Mouse (Mus musculus): ENCODE data around the gene Slc38a6.

Slc38a6 gene

GRCm38 (mm10) chr12:73286287-73287092, at the start of gene Slc38a6, which contains the start of gene Trmt5:
Gene Slc38a6 (plus strand): TSS chr12:73286779.
Gene Trmt5 (minus strand): TSS chr12:73286710.
- DNase-seq (ENCODE audit: low spot score in 2 of 2): peak; percentile 89 to 92

GRCm38 (mm10) chr12:73241960-73242359, 44.6 kb upstream of the Slc38a6 start:
- DNase-seq (ENCODE audit: low spot score in 2 of 2): no peak

GRCm38 (mm10) chr12:73245687-73246086, 40.9 kb upstream of the Slc38a6 start:
- DNase-seq (ENCODE audit: low spot score in 2 of 2): no peak

GRCm38 (mm10) chr12:73255006-73255405, 31.6 kb upstream of the Slc38a6 start:
- no peak for DNase-seq (ENCODE audit: low spot score in 2 of 2)

- DNase-seq (ENCODE audit: low spot score in 2 of 2): no peak
Observed at GRCm38 (mm10) chr12:73259269-73259668, 27.3 kb upstream of the Slc38a6 start.

- no peak for DNase-seq (ENCODE audit: low spot score in 2 of 2)
Observed at GRCm38 (mm10) chr12:73260339-73260738, 26.2 kb upstream of the Slc38a6 start.

GRCm38 (mm10) chr12:73265381-73265978, 21.1 kb upstream of the Slc38a6 start:
- DNase-seq (ENCODE audit: low spot score in 2 of 2): no peak

GRCm38 (mm10) chr12:73266597-73266996, 20.0 kb upstream of the Slc38a6 start:
- DNase-seq (ENCODE audit: low spot score in 2 of 2): no peak

GRCm38 (mm10) chr12:73268497-73268896, 18.1 kb upstream of the Slc38a6 start:
- DNase-seq (ENCODE audit: low spot score in 2 of 2): no peak

GRCm38 (mm10) chr12:73269531-73269930, 17.0 kb upstream of the Slc38a6 start:
- DNase-seq (ENCODE audit: low spot score in 2 of 2): no peak

GRCm38 (mm10) chr12:73269933-73270332, 16.6 kb upstream of the Slc38a6 start:
- DNase-seq (ENCODE audit: low spot score in 2 of 2): no peak

GRCm38 (mm10) chr12:73274921-73275320, 11.7 kb upstream of the Slc38a6 start:
- no peak for DNase-seq (ENCODE audit: low spot score in 2 of 2)

- no peak for DNase-seq (ENCODE audit: low spot score in 2 of 2)
Observed at GRCm38 (mm10) chr12:73287609-73288008, 1.0 kb downstream of the Slc38a6 start.

GRCm38 (mm10) chr12:73288626-73289025, 2.0 kb downstream of the Slc38a6 start:
- no peak for DNase-seq (ENCODE audit: low spot score in 2 of 2)

GRCm38 (mm10) chr12:73294884-73295283, 8.3 kb downstream of the Slc38a6 start:
- DNase-seq (ENCODE audit: low spot score in 2 of 2): no peak

- DNase-seq (ENCODE audit: low spot score in 2 of 2): no peak
Observed at GRCm38 (mm10) chr12:73295505-73296140, 9.0 kb downstream of the Slc38a6 start.

GRCm38 (mm10) chr12:73298621-73299020, 12.0 kb downstream of the Slc38a6 start:
- DNase-seq (ENCODE audit: low spot score in 2 of 2): no peak

GRCm38 (mm10) chr12:73300531-73300930, 14.0 kb downstream of the Slc38a6 start:
- no peak for DNase-seq (ENCODE audit: low spot score in 2 of 2)

- DNase-seq (ENCODE audit: low spot score in 2 of 2): no peak
Observed at GRCm38 (mm10) chr12:73304636-73305035, 18.1 kb downstream of the Slc38a6 start.

- DNase-seq (ENCODE audit: low spot score in 2 of 2): no peak
Observed at GRCm38 (mm10) chr12:73307750-73308149, 21.2 kb downstream of the Slc38a6 start.

- no peak for DNase-seq (ENCODE audit: low spot score in 2 of 2)
Observed at GRCm38 (mm10) chr12:73308711-73309110, 22.1 kb downstream of the Slc38a6 start.
